Mouse (Mus musculus) lung, postnatal 0 days (tissue): ENCODE measurements around the gene Gm20388. TPM values are rescaled to one million over a fixed set of nuclear protein-coding genes. Genes with fewer than 3 reads are reported as not detected.

Source experiments
- ATAC-seq: fragments of 200-750 bp; cut with Nextera tagmentation; 2 replicates; pipeline ENCODE4 v1.8.0; 2017; ENCODE audit warnings: moderate library complexity
- DNase-seq: peaks from one replicate; pipeline ENCODE4 v3.0.0-alpha.2; 2016; ENCODE audit warnings: low spot score
- H3K27ac ChIP-seq: fragments of 300-500 bp; sonication (generic); 2 replicates; pipeline ENCODE4 v1.5.1; 2014; ENCODE audit warnings: antibody characterized with exemption, mild to moderate bottlenecking, low read length, mixed read lengths
- H3K27me3 ChIP-seq: fragments of 300-500 bp; sonication (generic); replicated peaks from 2 replicates; pipeline ENCODE4 v1.6.1; 2014; ENCODE audit warnings: low read length, mixed read lengths; ENCODE audit not compliant: insufficient read depth
- H3K36me3 ChIP-seq: fragments of 300-500 bp; sonication (generic); 2 replicates; pipeline ENCODE4 v1.6.1; 2014; ENCODE audit warnings: low read length, mixed read lengths; ENCODE audit not compliant: insufficient read depth
- H3K4me1 ChIP-seq: fragments of 300-500 bp; sonication (generic); 2 replicates; pipeline ENCODE4 v1.6.1; 2014; ENCODE audit warnings: antibody characterized with exemption, low read depth, low read length, mixed read lengths; ENCODE audit not compliant: insufficient read depth
- H3K4me2 ChIP-seq: fragments of 300-500 bp; sonication (generic); replicated peaks from 2 replicates; pipeline ENCODE4 v1.6.1; 2014; ENCODE audit warnings: low read depth, mild to moderate bottlenecking, low read length, moderate library complexity, mixed read lengths
- H3K4me3 ChIP-seq: fragments of 300-500 bp; sonication (generic); 2 replicates; pipeline ENCODE4 v1.5.1; 2014; ENCODE audit warnings: low read depth, low read length
- H3K9ac ChIP-seq: fragments of 300-500 bp; sonication (generic); replicated peaks from 2 replicates; pipeline ENCODE4 v1.6.1; 2014; ENCODE audit warnings: low read depth, mild to moderate bottlenecking
- H3K9me3 ChIP-seq: fragments of 300-500 bp; sonication (generic); 2 replicates; pipeline ENCODE4 v1.6.1; 2016; ENCODE audit warnings: low read length, mixed read lengths
- CTCF ChIP-seq: IDR thresholded peaks from 2 replicates; pipeline ENCODE4 v1.5.1; 2016; ENCODE audit warnings: antibody characterized with exemption, mild to moderate bottlenecking
- EP300 ChIP-seq: IDR thresholded peaks from 2 replicates; pipeline ENCODE4 v1.6.1; 2016; ENCODE audit warnings: antibody characterized with exemption, mild to moderate bottlenecking, control low read depth
- WGBS: fragments of 180-500 bp; shearing (Covaris S2); extraction: QIAGEN DNeasy Blood & Tissue Kit; methylation state at CpG from one replicate; pipeline ENCODE4 v1.1.7; 2014; 5-methylcytosine and 5-hydroxymethylcytosine counted together
- polyA plus RNA-seq: library from polyadenylated mRNA; unstranded; fragments of >200 nt; fragmentation: Nextera tagmentation; extraction: Ambion mirVana; gene quantifications from 2 replicates; pipeline ENCODE4 v1.2.1, GENCODE M21; 2015

Gene Gm20388
- polyA plus RNA-seq, 1 experiment from 2014 or later = not detected

DNA sequence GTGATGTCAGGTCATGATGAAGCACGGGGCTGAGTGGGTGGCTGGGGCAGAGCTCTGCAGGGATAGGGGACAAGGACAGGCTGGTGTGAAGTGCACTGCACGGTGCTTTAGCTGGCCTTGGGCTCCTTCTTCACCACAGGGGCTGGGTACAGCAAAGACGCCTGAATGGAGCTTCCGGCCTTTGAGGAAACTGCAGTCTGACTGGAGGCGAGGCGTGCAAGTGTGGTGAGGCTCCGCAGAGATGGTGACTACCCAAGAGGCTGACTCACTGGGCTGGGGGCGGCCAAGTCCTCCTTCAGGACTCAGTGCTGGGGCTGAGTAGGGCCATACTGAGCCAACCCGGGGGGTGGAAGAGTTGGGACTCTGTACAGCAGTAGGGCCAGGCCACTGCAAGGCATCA, 295.3 kb downstream of the Gm20388 start:
- H3K9me3 ChIP-seq = no peaks in the 10 kb centered on the region
- ATAC-seq (no peak), DNase-seq (no peak)
- H3K27ac ChIP-seq = no peak overlapping the region
- peaks cover 11% of the 10 kb centered on the region for H3K4me1 ChIP-seq
- H3K27me3 ChIP-seq = no peaks in the 10 kb centered on the region
- H3K36me3 ChIP-seq = no peaks in the 10 kb centered on the region
- 74% methylated on average over 9 of the region's 9 CpGs for WGBS
- no peak overlapping the region for H3K9ac ChIP-seq
- TF ChIP-seq CTCF (no peak), EP300 (no peak)
- no peak overlapping the region for H3K4me2 ChIP-seq
- no peak overlapping the region for H3K4me3 ChIP-seq

DNA sequence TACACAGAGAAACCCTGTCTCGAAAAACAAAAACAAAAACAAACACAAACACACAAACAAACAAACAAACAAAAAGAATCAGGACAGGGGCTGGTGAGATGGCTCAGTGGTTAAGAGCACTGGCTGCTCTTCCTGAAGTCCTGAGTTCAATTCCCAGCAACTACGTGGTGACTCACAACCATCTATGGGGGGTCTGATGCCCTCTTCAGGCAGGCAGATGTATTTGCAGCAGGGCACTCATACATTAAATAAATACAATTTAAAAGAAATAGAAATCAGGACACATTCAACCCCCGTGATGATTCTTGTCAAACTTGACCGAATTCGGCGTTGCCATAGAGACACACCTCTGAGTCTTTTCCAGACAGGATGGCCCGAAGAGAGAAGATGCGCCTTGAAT, 296.7 kb downstream of the Gm20388 start:
- peaks cover 11% of the 10 kb centered on the region for H3K4me1 ChIP-seq
- ATAC-seq (no peak), DNase-seq (peak; percentile 17)
- H3K9me3 ChIP-seq = no peaks in the 10 kb centered on the region
- TF ChIP-seq CTCF (peak; percentile 40), EP300 (no peak)
- H3K4me3 ChIP-seq = no peak overlapping the region
- WGBS = 86% methylated on average over 8 of the region's 8 CpGs
- H3K36me3 ChIP-seq = no peaks in the 10 kb centered on the region
- no peak overlapping the region for H3K9ac ChIP-seq
- H3K27me3 ChIP-seq = no peaks in the 10 kb centered on the region
- no peak overlapping the region for H3K27ac ChIP-seq
- no peak overlapping the region for H3K4me2 ChIP-seq

DNA sequence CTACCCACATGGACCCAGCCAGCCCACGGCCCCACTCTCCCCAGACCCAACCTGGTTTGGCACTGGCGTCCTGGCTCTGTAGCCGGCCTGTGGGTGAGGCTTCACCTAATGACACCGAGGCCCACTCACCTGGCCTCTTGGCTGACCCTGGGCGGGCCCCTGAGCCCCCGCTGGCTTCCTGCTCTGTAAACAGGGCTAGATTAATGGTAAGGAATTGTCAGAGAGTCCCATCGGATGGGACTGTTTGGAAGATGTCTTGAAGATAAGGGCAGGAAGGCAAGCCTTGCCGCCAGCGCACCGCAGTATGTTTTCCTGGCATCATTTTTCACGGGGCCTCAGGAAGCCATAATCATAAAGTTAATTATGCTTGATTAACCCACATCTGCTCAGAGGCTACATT, 297.5 kb downstream of the Gm20388 start:
- Histone ChIP-seq H3K9ac (no peak overlapping the region), H3K4me3 (no peak overlapping the region), H3K27me3 (no peaks in the 10 kb centered on the region), H3K27ac (no peak overlapping the region), H3K36me3 (no peaks in the 10 kb centered on the region), H3K4me1 (peaks cover 11% of the 10 kb centered on the region), H3K9me3 (no peaks in the 10 kb centered on the region), H3K4me2 (no peak overlapping the region)
- ATAC-seq (peak; percentile 14; the same call in 1 of the 2 replicates), DNase-seq (peak; percentile 36)
- TF ChIP-seq EP300 (peak; percentile 73), CTCF (no peak)
- WGBS = 41% methylated on average over 11 of the region's 11 CpGs

DNA sequence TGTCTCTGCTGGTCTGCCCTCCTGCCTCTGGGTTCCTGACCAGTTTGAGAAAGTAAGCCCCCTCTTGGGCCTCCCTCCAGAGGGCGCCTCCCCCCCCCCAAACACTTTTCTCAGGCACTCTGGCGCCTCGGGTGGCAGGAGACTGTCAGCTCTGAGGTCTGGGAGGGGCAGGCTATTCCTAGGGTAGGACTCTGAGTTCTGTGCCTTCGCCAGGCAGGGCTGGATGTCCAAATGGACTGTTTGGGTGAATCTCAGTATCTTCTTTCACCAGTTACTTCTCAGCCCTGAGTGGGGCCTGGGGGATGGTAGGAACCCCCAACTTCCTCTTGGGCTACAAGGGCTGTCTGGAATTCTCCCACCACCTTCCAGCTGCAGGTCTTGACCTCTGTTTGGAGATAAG, 300.7 kb downstream of the Gm20388 start:
- H3K36me3 ChIP-seq = no peaks in the 10 kb centered on the region
- TF ChIP-seq EP300 (no peak), CTCF (peak; percentile 63)
- ATAC-seq (peak; percentile 29; the same call in 1 of the 2 replicates), DNase-seq (peak; percentile 37)
- no peaks in the 10 kb centered on the region for H3K4me1 ChIP-seq
- no peak overlapping the region for H3K27ac ChIP-seq
- H3K4me2 ChIP-seq = no peak overlapping the region
- no peak overlapping the region for H3K4me3 ChIP-seq
- H3K9ac ChIP-seq = no peak overlapping the region
- WGBS = 26% methylated on average over 3 of the region's 4 CpGs
- H3K27me3 ChIP-seq = no peaks in the 10 kb centered on the region
- no peaks in the 10 kb centered on the region for H3K9me3 ChIP-seq

DNA sequence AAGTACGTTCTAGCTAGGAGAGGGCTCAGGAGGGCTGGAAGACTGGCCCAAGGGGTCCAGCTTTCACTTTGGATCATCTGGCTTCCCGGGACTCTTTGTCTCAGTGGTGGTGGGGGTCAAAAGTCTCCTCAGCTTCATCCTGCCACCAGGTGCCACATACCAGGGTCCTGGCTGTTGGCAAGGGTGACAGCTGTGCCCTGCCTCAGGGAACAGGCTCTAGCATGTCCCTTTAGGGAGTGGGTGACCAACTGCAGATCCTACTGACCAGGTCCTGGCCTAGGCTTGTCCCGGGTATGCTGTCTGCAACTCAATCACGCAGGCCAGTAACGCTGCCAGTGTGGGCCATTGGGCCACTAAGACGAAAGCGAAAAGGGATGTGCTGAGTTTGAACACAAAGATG, 302.0 kb downstream of the Gm20388 start:
- WGBS = 83% methylated on average over 7 of the region's 7 CpGs
- H3K4me1 ChIP-seq = no peaks in the 10 kb centered on the region

DNA sequence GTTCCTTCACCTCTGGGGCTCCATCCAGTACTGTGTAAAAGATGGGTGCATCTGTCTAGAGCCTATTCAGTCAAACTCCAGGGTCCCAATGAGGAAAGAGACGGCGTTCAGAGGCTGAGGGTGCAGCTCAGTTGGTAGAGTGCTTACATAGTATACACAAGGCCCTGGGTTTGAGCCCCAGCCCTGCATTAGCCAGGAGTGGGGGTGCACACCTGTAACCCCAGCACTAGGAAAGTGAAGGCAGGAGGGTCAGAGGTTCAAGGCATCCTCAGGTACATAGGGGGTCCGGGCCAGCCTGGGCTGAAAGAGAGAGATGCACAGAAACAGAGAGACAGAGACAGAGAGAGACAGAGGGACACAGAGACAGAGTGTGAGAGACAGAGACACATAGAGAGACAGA, 302.6 kb downstream of the Gm20388 start:
- no peak overlapping the region for H3K4me2 ChIP-seq
- H3K36me3 ChIP-seq = no peaks in the 10 kb centered on the region
- no peak overlapping the region for H3K9ac ChIP-seq
- no peaks in the 10 kb centered on the region for H3K4me1 ChIP-seq
- no peaks in the 10 kb centered on the region for H3K27me3 ChIP-seq
- ATAC-seq = no peak
- TF ChIP-seq EP300 = no peak
- H3K27ac ChIP-seq = no peak overlapping the region
- DNase-seq = no peak
- no peak overlapping the region for H3K4me3 ChIP-seq
- no peaks in the 10 kb centered on the region for H3K9me3 ChIP-seq
- 96% methylated on average over 3 of the region's 3 CpGs for WGBS

More for the DNA sequence above, 302.0 kb downstream of the Gm20388 start:
- Histone ChIP-seq H3K27ac (no peak overlapping the region), H3K36me3 (no peaks in the 10 kb centered on the region), H3K4me2 (no peak overlapping the region), H3K27me3 (no peaks in the 10 kb centered on the region), H3K9ac (no peak overlapping the region), H3K9me3 (no peaks in the 10 kb centered on the region), H3K4me3 (no peak overlapping the region)
- TF ChIP-seq CTCF (no peak), EP300 (no peak)
- DNase-seq (no peak), ATAC-seq (no peak)

DNA sequence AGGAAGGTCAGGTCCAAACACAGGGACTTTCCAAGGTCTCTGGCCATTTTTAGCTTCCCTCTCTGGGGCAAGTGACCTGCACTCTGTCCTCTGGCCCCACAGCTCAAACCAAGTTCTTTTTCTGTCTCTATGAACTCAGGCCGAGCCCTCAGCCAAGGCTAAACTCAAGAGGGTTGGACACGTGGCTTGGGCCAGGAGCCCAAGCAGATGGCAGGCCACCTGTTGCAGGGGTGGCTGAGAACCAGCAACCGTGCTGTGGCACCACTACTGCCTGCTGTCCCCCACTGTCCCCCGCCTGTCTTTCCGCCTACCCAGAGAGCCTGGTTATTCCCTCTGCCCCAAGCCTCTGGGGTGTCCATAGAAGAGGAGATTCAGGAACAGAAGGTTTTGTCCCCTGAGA, 303.3 kb downstream of the Gm20388 start:
- H3K4me3 ChIP-seq = no peak overlapping the region
- H3K9me3 ChIP-seq = no peaks in the 10 kb centered on the region
- H3K4me2 ChIP-seq = no peak overlapping the region
- H3K4me1 ChIP-seq = no peaks in the 10 kb centered on the region
- H3K36me3 ChIP-seq = no peaks in the 10 kb centered on the region
- H3K27me3 ChIP-seq = no peaks in the 10 kb centered on the region
- H3K9ac ChIP-seq = no peak overlapping the region
- no peak for TF ChIP-seq EP300
- TF ChIP-seq CTCF = no peak
- H3K27ac ChIP-seq = no peak overlapping the region
- DNase-seq = no peak
- no peak for ATAC-seq
- WGBS = 79% methylated on average over 5 of the region's 5 CpGs
